Mouse (Mus musculus): Measurements from ENCODE around the gene Btf3.

Gene Btf3

DNA sequence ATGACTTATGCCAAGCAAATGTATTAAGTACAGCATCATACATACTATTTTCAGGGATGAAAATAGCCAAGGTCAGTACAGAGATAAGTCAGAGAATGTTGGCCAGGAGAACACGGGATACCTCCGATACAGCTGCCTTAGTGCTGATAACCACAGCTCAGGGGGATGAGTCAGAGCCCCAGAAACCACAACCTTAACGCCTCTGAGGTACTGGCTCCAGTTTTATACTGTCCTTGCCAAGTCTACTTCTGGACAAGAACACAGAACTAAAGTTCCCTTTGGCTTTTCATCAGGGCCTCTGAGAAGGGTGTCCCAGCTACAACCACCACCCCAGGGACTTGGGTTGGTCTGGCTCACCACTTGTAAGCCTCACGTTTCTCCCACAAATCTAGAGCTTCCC lies 41.2 kb downstream of the Btf3 start:
- DNase-seq, result no peak

DNA sequence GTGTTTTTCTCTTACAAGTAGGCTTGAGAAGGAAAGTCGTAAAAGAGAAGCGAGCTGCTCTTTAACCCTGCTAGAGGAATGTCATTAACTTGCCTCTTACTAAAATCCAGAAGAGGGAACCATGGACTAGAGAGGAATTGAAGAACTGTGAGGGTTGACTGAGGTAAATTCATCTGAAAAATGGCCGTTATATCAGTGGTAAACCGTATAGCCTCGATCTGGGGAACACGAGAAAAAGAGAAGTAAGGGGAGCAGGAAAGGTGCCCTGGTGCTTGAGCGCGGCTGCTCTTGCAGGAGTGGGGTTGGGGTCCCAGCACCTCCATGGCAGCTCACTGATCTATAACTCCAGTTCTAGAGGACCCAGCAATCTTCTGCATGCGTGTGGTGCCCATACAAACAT lies 42.8 kb downstream of the Btf3 start:
- no peak for DNase-seq

DNA sequence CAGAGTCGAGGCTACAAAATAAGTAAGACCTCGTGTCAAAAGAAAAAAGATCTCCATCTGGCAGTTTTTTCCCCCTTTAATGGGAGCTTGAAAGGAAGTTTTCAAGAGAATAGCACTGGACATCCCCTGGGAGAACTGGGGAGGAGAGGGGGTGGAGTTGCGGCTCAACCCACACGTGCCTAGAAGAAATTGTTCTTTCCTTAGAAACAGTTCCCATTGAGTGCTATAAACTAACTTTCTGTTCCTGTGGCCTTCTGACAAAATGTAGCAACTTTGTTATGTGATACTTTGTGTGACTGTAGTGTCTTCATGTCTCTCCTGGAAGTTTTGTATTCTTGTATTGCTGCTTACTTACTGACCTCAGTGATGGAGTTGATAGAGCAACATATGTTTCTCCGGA lies 52.7 kb downstream of the Btf3 start:
- peak in 1 of 2 experiments; percentile 7 for DNase-seq

DNA sequence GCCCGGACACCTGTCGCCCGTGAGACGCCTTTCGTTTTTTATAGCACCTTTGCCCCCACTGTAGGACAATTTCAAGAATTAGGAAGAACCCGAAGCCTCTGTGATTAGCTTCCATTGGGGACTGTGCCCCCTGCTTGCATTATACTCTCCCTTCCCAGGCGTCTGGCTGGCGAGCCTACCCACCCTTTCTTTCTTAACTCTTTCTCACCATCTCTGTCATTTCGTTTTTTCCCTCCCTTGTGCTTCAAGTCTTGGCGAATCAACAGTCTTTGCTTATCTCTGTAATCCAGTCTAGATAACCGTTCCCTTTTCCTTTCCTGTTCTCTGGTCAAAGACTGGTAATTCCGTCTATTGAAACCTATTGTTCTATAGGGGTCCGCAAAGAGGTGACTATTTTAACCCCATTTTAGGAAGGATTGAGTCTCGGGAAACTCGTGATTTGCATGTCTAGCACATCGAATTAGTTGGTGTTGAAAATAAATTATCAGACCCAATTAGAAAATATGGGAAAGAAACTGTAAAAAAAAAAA lies 53.3 kb downstream of the Btf3 start:
- DNase-seq, result no peak

DNA sequence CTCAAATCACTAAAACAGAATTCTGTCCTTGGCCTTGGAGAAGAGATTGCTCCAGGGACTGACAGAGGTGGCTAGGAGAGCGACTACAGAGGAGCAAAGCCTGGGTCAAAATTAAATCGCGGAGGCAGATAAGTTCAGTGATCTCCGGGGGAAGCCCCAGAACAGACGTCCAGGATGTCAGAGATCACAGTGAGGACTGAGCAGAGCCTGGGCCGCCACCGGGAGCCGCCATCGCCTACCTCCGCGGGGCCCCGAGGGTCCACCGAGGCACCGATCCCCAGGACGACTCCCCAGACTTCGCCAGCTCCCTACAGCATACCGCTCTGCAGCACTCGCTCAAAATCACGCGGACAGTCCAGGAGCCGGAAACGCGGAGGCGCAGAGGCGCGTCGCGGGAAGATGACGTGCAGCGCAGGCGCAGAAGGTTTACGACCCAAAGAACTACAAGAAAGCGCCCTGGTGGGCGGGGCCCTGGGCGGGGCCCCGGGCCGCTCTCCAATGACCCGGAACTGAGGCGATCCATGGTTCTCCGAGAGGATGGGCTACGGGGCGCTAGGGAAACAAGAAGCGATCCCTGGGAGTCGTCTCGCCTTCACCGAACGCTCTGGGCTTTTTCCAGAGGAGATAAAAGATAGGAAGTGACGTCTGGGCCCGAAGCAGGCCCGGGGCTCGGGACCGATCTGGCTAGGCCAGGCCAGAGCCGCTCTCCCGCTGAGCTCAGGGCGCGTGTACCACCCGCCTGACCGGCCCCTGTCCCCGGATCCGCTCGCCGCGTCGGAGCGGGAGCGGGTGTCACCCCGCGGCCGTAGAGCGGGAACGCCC lies 54.0 kb downstream of the Btf3 start, which contains the start of the genes Utp15 and Ankra2:
Gene Utp15 (minus strand): TSS at position 406 of the 822 bp plus-strand sequence.
Gene Ankra2 (plus strand): TSS at position 439 of the 822 bp plus-strand sequence.
- DNase-seq, result peak; percentile 99
